Mouse (Mus musculus) right cerebral cortex, postnatal 25 days (tissue): ENCODE results near the gene Aldh18a1.
A peak's percentile ranks its signal among the peaks of the same experiment; 100 is the strongest.
"Not testable (repeated sequence)": the region's sequence is repeated elsewhere in the genome, so short reads cannot be mapped to it uniquely, and the experiment has no call there.

Experiments
- DNase-seq: peaks from one replicate; pipeline ENCODE4 v3.0.0; 2022

Aldh18a1 gene

DNA sequence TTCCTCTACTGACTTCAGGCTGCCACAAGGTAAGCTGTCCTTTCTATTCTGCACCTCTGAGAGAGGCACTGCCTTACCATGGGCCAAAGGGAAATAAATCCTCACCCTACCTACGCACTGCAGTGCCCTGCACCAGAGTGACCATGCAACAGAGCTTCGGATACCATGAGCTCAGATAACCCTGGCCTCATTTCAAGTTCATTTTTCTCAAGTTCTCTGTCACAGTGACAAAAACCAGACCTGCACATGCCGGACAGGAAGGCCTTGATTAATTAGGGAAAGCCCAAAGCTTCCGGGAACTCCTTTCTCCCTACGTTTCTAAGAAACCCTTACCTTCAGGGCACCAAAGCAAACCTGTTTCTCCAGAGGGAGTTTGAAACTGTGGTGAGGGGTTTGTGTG, 6.6 kb downstream of the Aldh18a1 start:
- no peak for DNase-seq

DNA sequence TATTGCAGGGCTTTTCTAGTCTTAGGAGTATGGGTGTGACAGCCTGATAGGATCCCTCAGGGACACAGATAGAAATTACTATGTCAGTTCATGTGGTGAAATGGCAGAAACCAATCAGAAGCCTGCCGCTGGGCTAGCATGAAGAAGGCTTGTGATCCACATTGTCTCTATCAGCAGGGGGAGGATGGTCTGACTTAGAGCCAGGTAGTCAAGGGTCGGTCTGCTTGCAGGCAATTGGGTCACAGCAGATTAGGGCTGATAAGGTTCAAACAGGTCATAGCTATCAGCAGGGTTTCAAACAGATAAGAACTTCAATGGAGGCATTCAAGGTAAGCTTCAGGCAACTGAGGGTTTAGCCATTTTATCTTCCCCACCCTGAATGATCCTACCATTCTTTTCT, 7.4 kb downstream of the Aldh18a1 start:
- no peak for DNase-seq

DNA sequence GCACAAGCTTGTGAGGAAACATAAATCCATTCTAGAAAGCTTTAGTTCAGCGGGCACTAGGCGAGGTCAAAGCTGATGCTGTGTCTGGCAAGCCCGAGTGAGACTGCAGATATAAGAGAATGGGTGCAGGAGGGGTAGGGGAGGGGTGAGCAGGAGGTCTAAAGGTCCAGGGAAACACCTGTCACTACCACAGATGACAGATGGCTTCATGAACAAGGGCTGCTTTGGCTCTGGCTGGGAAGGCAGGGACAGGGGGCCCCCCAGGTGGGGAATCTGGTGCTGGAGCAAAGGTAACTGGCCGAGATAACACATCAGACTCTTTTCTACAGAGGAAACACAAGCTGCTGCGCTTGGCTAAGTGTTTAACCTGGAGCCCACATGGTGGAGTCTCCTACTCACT, 12.8 kb downstream of the Aldh18a1 start:
- DNase-seq, result no peak

DNA sequence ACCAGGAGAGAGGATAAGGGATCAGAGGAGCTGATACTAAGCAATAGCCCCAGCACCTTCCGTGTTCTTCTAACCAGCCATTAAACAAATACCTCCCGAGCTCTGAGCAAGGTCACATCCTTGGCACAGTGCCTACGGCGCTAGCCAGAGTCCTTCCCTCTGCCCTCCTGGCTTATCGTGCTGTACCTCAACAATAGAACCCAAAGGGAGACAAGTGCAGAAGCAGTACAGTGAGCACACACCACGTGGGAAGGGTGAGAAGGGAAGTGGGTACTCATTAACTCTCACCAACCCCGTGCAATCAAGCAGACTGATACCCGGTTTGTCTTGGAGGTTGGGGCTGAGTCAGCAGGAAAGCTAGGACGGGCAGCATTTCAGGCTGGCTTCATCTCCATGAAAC, 17.5 kb downstream of the Aldh18a1 start:
- DNase-seq, result no peak

DNA sequence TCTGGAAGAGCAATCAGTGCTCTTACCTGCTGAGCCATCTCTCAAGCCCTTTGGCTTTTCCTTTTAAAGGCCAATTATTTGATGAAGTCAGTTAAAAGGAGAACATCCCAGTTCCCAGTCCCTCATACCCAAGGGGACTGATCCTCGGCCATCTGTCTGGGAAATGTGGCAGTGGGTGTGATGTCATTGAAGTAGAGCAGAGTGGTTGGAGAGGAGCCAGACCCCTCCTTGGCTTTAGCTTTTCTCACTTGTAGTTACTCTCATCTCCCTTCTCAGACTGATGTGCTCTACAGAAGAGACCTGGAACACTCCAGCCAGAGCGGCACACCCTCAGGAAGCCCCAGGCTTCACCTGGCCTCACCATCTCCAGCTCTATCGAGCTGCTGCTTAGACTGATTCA, 20.6 kb downstream of the Aldh18a1 start:
- DNase-seq, result no peak

DNA sequence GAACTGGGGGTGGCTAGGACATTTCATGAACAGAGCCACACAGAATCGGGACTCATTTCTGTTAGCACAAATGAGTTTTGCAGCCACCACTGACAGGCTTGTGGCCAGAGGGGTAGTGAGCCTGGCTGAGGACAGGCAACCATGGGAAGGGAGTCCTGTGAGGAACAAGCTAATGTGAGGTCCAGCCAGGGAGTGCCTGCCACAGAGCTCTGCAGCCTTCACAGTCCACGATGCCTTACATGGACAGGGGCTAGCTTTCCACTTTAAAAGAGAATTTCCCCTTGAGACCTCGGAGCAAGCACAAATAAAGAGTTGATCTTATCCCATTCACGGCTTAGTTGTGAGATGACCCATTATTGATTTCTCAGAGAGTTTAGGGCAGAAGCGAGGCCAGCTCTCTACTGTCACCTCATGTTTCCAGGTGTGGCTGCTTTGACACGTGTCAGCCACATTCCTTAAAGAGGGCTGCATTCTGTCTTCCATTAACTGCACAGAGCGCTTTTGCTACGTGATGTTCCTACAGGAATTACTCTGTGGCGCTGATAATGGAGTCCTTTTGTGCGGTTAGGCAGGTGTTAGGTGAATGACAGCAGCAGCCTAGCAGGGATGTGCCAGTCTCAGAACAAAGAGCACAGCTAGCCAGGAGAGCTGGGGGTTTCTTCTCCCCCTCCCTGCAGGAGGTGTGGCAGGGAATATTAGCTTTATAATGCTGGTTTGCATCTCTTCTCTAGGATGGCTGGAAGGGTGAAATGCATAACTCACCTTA, 24.2 kb downstream of the Aldh18a1 start:
- DNase-seq, result no peak

DNA sequence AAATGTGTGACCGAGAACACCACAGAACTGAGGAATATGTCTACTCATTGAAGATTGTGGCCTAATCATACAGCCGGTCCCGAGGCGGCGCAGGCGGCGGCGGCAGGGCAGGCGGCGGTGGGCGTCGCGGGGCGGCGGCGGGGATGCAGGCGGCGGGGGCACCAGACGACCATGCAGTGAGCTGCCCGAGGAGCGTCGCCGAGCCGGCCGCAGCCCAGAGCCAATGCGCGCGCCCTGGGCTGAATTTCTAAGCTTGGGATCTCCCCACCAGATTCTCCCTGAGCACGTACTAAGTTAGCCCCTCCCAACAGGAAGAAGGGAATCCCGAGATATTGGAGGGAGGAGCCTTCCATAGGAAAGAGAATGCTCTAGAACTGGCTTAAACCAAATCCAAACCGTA, 26.7 kb downstream of the Aldh18a1 start:
- DNase-seq, result not testable (repeated sequence)

DNA sequence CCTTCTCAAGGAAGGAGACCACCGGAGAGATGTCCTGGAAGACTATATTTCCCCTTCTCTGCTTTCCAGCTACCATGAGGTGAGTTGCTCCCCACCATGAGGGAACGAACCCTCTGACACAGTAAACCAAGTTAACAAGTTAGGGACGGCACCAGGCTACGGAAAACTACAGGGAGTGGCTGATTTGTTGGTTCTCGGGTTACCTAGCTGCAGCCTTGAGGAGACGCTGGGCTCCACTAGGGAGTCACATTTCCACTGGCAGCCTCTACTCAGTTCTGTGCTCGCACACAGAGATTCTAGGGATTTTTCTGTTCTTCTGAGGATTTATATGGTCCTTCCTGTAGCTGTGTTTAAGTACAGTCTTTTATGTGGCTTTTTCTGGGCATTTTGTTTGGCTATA, 32.2 kb downstream of the Aldh18a1 start:
- no peak for DNase-seq

DNA sequence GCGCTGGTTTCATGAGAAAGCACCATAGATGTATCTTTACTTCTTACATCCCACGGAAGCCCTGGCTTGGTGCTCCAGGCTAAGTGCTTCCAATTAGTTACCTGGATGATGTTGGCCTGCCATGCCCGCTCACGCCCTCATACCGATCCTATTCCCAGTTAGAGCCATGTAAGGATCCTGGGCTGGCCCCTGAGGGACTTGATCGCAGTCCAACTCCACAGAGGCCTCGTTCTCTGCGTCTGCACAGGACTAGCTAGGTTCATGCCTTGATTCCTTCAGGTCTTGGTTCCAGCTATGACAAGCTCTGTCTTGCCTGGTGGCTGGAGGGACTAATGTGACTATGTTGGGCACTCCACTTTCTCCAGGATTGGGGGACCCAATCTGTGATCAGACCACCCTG, 33.1 kb downstream of the Aldh18a1 start:
- no peak for DNase-seq

DNA sequence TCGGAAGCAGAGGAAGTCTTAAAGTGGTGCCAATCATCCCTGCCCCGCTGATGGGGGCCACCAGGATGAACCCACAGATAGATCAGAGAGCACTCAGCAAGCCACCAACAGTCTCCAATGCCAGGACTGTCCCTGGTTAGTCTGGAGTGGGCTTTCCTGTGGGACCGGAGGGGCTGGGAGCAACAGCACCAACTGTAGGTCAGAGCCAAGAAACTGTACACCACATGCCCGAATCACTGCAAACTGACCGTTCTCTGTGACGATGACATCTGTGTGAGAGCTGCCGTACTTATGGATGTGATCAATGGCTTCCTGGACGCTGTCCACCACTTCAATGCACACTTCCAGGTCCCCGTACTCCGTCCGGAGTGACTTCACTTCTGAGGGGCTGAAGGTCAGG, 33.9 kb downstream of the Aldh18a1 start:
- DNase-seq, result no peak

DNA sequence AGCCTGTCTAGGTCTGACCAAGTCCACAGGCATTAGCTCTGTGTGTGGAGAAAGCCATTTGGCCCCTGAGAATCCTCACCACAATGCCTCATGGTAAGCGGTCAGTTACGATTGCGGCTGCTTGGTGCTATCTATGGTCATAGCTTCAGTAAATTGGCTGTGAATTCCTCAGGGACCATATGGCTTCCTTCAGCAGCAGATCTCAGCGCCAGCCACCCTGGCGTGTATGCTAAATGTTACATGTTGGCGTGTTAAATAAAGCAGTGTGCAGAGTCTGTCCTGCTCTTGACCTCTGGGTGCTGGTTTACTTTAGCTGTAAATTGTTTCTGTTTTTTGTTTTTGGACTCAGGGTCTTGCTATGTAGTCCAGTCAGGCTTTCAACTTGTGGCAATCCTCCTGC, 34.4 kb downstream of the Aldh18a1 start:
- DNase-seq, result no peak

DNA sequence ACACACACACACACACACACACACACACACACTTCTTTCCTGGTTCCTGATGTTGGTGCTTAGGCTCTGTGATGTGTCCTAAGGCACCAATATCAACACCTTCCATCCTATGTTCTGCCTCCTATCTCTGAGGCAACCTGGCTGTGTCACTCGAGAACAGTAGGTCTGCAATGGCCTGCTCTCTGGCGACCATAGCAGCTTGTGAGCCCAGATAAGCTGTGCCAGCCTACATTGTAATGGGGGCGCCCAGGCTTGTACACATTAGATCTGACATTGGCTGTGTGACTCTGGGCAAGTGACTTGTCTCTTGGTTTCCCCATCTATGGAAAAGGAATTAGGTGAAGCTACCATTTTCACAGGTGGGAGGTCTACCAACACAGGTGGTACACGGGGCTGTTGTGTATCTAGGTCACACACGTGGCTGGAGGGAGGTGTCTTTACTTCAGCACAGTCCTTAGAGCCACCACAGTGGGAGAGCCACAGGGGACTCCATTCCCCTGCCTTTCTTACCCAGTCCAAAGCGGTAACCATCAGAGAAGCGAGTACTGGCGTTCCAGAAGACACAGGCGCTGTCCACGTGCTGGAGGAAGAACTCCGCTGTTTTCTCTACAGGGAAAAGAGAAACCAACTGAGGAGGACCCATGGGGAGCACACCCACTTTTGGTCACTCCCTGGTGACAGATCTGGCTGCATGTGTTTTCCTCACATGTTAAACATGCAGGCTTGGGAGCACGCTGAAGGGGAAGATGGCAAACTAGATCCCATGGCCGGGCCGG, 35.1 kb downstream of the Aldh18a1 start:
- no peak for DNase-seq

DNA sequence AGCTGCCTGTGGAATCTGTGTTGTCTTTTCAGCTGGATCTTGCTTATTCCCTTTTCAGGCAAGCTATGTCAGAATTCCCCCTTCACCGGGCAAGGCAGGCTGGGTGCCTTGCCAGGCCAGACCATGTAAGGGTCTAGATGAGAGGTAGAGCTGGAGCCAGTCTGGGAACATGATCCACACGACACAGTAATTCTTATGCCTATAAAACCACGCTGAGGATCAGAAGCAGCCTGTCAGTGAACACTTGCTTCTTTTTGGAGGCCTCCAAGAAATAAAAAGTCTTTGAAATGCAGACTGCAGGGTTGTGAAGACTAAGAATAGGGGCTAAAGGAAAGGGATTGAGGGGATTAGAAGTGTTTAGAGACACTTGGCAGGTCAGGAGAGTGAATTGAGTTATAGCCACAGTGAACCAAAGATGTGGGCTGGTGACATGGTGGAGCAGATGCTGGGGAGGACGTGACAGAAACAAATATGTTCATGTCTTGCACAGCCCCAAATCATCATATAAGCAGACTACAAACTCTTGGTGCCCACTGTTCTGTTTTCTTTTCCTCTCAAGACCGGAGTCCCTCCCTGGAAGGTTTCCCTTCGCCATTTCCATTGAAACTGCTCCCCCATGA, 38.6 kb downstream of the Aldh18a1 start:
- no peak for DNase-seq

DNA sequence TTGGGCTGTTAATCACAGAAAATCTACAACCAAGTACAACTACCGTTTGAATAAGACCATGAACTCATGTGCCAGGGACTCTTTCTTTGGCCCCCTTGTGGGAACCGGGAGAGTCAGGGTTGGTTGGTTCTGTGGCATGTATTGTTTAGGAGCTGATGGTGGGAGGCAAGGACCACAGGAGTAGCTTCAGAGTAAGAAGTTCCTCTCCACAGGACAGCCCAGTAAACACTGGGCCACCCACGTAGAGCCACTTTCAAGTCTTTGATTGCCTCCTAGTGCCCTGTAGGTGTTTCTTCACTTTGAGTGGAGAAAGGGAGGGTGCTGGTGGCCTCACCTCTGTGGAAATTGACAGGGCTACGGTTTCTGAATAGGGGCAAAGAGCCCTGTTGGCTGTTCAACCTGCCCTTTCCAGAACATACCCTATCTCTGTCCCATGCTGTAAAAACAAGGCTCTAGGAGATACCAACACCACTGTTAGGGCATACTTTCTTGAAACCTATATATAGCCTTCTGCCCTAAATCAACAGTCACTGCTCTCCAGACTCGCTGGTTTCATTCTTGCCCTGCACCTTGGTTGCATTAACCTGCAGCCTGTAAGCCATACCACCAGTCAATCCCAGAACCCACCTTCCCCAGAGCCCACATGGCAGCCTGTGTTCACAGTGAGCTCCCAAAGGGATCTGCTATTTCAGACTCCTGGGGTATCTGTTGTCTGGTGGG, 39.3 kb downstream of the Aldh18a1 start:
- DNase-seq, result no peak

DNA sequence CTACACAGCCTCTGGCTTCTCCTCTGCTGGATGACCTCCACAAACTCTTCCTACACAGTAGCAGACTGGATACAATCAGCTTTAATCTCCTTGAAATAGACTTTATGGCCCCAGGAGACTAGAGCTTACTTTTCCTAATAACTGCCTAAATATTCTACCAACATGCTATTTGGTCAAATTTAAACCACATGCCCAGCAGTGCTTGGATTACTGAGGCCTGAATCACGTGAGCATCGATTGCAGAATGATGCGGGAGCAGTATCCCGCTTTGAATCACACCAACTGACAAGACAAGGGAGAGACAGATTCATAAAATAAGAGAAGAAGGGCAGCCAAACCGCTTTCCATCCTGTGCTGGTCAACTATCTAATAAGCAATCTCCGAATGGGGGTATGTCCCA, 39.9 kb downstream of the Aldh18a1 start:
- no peak for DNase-seq

DNA sequence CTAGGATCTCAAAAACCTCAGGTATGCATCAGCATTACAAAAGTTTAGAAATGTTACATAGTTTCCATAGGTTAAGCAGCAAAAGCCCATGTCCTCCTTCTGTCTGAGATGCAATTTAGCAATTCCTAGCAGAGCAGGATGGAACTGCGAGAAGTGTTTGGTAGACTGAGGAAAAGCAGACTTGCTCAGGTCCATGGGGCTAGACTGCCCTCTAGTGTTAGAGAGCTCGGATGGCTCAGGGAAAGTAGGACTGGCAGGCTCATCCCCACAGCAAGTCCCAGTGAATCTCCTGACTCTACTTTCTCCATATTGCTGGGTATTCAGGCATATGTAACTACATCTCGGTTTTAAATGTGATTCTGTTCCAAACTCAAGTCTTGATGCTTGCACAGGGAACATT, 43.4 kb downstream of the Aldh18a1 start:
- DNase-seq, result peak; percentile 52

DNA sequence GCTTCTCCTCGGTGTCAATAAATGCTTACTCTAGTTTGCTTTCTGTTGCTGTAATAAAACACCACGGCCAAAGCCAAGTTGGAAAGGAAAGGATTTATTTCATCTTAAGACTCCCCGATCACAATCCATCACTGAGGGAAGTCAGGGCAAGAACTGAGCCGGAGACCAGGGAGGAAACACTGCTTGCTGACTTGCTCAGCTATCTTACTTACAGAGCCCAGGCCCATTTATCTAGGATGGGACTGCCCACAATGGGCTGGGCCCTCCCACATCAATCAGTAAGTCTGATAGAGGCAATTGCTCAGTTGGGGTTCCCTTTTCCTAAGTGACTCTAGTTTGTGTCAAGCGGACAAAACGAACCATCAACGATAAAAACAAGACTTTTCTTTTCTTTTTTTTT, 45.5 kb downstream of the Aldh18a1 start:
- DNase-seq, result no peak

DNA sequence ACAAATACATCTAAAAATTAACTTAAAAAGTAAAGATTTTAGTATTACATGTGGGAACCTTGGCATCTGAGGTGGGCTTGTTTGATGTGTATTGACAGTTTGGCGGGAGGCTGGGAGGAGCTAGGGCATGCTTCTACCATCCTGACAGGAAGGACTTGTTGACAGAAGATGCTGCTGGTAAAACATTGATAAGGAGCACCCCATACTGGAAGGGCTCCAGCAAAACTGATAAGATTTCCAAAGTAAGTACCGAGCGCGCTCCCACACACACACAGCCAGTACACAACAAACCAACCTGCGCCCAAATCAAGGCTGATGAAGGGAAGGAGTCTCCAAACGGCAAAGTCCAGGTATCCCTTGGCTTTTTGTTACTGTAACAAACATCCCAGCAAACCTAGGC, 51.7 kb downstream of the Aldh18a1 start:
- no peak for DNase-seq

DNA sequence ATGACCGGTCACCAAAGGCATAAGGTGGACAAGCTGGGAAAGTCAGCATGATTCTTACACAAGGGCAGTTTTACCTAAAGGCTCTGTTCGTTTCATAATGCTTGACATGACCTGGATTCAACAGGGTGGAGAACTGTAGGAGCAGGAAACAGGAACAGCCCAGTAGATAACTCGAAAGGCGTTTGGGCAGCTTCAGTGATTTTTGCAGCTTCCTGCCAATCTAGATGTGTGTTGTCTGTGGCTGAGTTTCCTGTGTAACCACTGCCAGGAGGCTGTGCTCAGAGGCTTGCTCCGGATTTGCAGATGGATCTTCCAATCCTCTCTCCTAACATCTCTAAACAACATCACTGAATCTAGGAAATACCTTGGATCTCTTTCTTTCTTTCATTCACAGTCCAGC, 55.7 kb downstream of the Aldh18a1 start:
- no peak for DNase-seq

DNA sequence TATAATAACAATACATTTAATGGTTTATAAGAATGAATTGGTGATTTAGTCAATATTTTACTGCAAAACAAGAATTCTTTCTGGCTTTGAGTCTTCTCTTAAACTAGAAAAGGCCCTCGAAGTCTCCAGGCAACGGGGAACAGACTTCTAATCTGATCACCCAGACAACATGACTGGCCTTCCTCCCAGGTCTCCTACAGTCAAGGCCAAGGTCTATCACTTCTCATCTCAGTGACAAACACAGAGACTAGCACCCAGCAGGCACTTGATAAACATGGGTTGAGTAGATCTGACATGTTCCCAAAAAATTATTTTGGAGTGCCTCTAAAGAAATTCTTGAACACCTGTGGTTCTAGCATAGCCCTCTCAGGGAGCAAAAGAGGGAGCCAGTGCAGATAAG, 57.9 kb downstream of the Aldh18a1 start:
- no peak for DNase-seq

DNA sequence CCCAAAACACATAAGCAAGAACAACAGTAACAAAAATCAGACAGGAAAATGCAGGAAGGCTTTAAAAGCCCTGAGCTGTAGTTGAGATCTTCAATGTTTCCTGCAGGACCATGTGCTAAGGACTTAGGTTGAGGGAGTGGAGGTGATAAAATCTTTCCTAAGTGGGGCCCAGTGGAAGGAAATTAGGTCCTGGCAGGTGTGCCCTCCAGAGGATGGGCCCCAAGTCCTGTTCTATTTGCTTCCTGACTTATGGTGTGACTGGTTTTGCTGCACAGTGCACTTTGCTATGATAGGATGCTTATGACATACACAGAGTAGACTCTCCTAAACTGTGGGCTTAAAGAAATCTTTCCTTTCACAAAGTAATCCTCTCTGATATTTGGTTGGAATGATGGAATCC, 60.0 kb downstream of the Aldh18a1 start:
- no peak for DNase-seq

DNA sequence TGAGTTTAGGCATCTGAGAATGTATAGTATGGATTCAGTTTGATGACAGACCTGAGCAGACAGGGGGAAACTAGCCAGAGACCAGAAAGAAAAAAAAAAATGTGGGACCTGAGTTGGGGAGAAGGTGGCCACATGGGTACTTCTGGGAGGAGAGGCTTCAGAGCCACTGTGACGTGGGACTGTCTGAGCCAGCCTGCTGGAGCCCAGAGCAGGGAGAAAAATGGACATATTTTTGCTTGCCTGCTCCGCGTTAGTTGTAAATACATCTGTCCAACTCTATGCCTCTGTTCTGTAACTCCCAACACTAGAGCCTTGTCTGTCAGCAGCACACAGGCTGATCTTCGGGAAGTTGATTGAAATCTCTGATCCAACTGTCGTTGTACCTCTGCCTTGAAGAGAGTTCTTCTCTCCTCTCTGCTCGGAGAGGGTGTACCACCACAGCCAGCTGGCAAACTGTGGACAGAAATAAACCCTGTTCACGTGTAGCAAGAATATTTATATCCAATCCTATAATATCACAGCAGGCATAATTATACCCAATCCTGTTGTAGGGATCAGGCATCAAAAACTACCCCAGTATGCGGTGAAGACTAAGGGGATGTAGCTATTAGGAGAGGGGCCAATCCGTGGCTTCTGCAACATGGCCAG, 61.8 kb downstream of the Aldh18a1 start:
- peak; percentile 24 for DNase-seq

DNA sequence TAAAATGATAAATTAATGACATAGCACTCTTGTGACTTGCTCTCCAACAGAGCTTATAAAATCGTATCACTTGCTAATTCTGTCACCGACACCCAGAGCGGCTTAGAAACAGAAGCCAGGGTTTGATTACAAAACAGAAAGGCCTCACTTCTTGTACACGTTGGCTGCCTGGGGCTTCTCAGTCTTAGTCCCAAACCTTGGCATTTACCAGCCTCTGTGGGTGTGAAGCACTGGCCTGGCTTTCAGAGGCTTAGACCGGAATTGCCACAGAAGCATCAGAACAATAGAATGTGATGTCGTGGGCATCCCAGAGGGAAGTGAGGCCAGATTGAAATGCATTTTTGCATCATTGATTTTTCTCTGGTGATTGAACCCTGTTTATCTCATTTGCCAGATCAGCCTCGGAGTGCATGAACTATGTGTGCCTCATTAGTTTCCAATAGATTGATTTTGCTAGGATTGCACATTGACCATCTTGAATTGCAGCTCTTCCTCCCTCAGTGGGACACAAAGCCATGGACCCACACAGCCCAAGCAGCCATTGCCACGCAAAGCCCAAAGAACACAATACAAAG, 64.7 kb downstream of the Aldh18a1 start:
- DNase-seq, result no peak
